Mouse (Mus musculus): ENCODE results near the gene Tmem223. TPM values are rescaled to one million over a fixed set of nuclear protein-coding genes. Genes with fewer than 3 reads are reported as not detected.

Gene Tmem223
- polyA plus RNA-seq, 1 experiment from 2014 or later = 159 TPM

DNA sequence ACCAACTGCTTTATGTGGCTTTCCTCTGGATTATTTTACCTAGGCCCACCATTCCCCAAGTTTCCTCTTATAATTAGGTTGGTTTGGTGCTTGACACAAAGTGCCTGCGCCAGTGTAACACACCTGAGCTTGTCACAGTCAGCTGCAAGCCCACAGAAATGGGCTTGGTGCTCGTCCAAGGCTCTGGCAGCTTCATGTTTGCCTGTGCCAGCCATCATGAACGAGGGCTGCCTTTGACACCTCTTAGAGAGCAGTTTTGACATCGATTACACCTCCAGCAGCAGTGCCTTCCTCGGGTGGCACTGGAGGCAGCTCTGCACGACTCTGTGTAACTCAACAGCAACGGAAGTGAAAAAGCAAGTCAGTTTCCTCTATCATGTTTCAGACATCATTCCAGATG is 19.4 kb downstream of the Tmem223 start:
- Histone ChIP-seq H3K9me3 (ENCODE audit: low read length) (no peaks in the 10 kb centered on the region), H3K36me3 (ENCODE audit: insufficient read depth, low read length) (peaks cover 12% of the 10 kb centered on the region), H3K27me3 (replicated peaks; ENCODE audit: insufficient read depth, low read length) (no peaks in the 10 kb centered on the region), H3K27ac (ENCODE audit: low read length) (no peak overlapping the region), H3K4me3 (ENCODE audit: low read depth, low read length) (no peak overlapping the region), H3K4me2 (replicated peaks; ENCODE audit: low read depth, low read length) (no peak overlapping the region), H3K4me1 (ENCODE audit: insufficient read depth, low read depth, low read length) (no peaks in the 10 kb centered on the region), H3K9ac (replicated peaks; ENCODE audit: low read depth) (no peak overlapping the region)
- ATAC-seq (no peak), DNase-seq (ENCODE audit: low spot score) (no peak)
- TF ChIP-seq EP300 (IDR thresholded peaks at IDR 0.05) = no peak
- no peak for TF ChIP-seq CTCF (IDR thresholded peaks at IDR 0.05)
- 72% methylated on average over 7 of the region's 7 CpGs for WGBS

DNA sequence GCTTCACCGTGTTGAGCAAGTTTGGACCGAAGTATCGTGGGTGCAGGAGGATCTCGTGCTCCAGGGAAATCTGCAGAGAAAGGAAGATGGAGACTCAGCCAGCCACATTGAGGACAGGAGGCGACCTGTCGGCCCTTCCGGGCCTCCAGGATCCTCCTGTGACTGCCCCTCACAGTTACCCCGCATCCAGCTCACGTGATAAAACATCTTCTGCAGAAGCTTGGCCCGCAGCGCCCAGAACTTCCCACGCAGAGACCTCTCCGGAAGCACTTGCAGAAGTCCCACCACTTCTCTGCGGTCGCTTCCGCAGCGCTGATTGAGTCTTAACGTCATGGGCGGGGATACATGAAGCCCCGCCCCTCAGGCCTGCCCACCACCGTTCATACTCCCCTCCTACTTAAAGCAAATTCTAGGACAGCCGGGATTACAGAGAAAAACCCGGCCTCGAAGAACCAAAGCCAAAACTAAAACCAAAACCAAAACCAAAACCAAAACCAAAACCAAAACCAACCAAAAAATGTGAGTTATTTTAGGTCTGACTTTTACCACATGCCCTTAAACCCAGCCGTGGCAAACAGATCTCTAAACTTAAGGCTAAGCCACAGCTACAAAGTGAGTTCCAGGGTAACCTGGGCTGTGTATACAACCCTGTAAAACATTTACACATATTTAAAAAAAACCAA is 27.6 kb downstream of the Tmem223 start, which contains the start of gene Polr2g:
Gene Polr2g, minus strand, starts transcription at position 314 of the 683 bp plus-strand sequence.
- H3K27ac ChIP-seq (ENCODE audit: low read length) = peak within 1 kb of the TSS; percentile 74
- WGBS = under 1% methylated on average over 25 of the region's 25 CpGs
- peaks cover 11% of the 10 kb centered on the region for H3K36me3 ChIP-seq (ENCODE audit: insufficient read depth, low read length)
- ATAC-seq (peak; percentile 74), DNase-seq (ENCODE audit: low spot score) (peak; percentile 98)
- no peak for TF ChIP-seq CTCF (IDR thresholded peaks at IDR 0.05)
- TF ChIP-seq EP300 (IDR thresholded peaks at IDR 0.05) = no peak
- H3K27me3 ChIP-seq (replicated peaks; ENCODE audit: insufficient read depth, low read length) = no peaks in the 10 kb centered on the region
- H3K4me3 ChIP-seq (ENCODE audit: low read depth, low read length) = peak within 1 kb of the TSS; percentile 67
- peaks cover 10% of the 10 kb centered on the region for H3K4me1 ChIP-seq (ENCODE audit: insufficient read depth, low read depth, low read length)
- no peaks in the 10 kb centered on the region for H3K9me3 ChIP-seq (ENCODE audit: low read length)
- peak within 1 kb of the TSS; percentile 75 for H3K9ac ChIP-seq (replicated peaks; ENCODE audit: low read depth)
- H3K4me2 ChIP-seq (replicated peaks; ENCODE audit: low read depth, low read length) = peak within 1 kb of the TSS; percentile 86

DNA sequence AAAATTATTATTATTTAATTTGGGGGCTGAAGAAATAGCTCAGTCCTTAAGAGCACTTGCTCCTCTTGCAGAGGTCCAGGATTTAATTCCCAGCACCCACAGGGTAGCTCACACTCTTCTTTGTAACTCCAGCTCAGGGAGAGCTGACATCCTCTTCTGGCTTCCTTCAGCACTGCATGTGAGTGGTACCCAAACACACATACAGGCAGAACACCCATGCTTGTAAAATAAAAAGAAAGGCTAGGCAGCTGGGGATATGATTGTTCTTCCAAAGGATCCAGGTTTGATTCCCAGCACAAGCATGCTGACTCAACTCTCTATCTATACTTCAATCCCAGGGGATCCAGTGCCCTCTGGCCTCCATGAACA is 28.1 kb downstream of the Tmem223 start:
- Histone ChIP-seq H3K4me1 (ENCODE audit: insufficient read depth, low read depth, low read length) (peaks cover 10% of the 10 kb centered on the region), H3K27ac (ENCODE audit: low read length) (no peak overlapping the region), H3K9ac (replicated peaks; ENCODE audit: low read depth) (no peak overlapping the region), H3K27me3 (replicated peaks; ENCODE audit: insufficient read depth, low read length) (no peaks in the 10 kb centered on the region), H3K36me3 (ENCODE audit: insufficient read depth, low read length) (peaks cover 8% of the 10 kb centered on the region; the same call in 1 of the 2 replicates), H3K4me2 (replicated peaks; ENCODE audit: low read depth, low read length) (peak overlapping the region; percentile 86; the same call in 1 of the 2 replicates), H3K4me3 (ENCODE audit: low read depth, low read length) (peak overlapping the region; percentile 67), H3K9me3 (ENCODE audit: low read length) (no peaks in the 10 kb centered on the region)
- TF ChIP-seq CTCF (IDR thresholded peaks at IDR 0.05) = 0 out of 2 replicates have a peak, but pooled peaks have one; percentile 9
- TF ChIP-seq EP300 (IDR thresholded peaks at IDR 0.05) = no peak
- DNase-seq (ENCODE audit: low spot score) (no peak), ATAC-seq (no peak)

DNA sequence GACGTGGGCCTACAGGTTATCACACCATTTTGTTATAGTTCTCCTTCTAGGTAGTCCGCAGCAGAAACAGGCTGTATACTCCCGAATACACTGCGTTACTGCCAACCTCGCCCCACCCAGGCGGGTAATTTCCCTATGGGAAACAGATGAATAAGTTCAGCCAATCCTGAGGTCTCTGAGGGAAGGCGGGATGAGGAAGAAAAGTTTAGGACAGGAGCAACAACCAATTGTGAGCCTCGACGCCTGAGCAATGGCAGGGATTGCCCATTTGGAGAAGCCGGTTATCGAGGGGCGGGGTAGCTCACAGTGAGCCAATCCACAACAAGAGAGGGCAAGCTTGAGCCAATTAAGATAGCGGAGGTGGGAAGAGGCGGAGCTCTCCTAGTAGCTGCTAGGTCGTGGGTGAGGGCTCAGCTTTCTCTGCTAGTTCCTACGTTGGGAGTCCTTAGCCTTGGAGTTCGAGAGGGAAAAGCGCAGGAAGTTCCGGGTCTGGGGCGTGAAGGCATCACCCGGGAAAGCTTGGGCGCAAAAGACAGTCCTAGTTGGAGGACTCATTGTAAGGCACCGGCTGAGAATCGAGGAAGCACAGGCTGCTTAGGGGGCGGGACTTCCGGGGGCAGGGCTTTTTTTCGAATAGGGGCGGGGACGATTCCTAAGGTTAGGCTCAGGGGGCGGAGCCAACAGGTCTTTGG is 31.5 kb downstream of the Tmem223 start, which contains the start of gene Zbtb3:
Gene Zbtb3, plus strand, starts transcription at position 426 of the 692 bp plus-strand sequence.
- no peak within 1 kb of the TSS for H3K9ac ChIP-seq (replicated peaks; ENCODE audit: low read depth)
- peak; percentile 77 for TF ChIP-seq EP300 (IDR thresholded peaks at IDR 0.05)
- no peak for TF ChIP-seq CTCF (IDR thresholded peaks at IDR 0.05)
- H3K4me1 ChIP-seq (ENCODE audit: insufficient read depth, low read depth, low read length) = peaks cover 10% of the 10 kb centered on the region
- H3K4me3 ChIP-seq (ENCODE audit: low read depth, low read length) = peak within 1 kb of the TSS; percentile 55
- H3K4me2 ChIP-seq (replicated peaks; ENCODE audit: low read depth, low read length) = peak within 1 kb of the TSS; percentile 66
- DNase-seq (ENCODE audit: low spot score) = peak; percentile 100
- peak within 1 kb of the TSS; percentile 64 for H3K27ac ChIP-seq (ENCODE audit: low read length)
- H3K36me3 ChIP-seq (ENCODE audit: insufficient read depth, low read length) = peaks cover 5% of the 10 kb centered on the region; the same call in 1 of the 2 replicates
- no peaks in the 10 kb centered on the region for H3K9me3 ChIP-seq (ENCODE audit: low read length)
- peak; percentile 97 for ATAC-seq
- H3K27me3 ChIP-seq (replicated peaks; ENCODE audit: insufficient read depth, low read length) = no peaks in the 10 kb centered on the region
- under 1% methylated on average over 30 of the region's 30 CpGs for whole genome bisulfite sequencing

DNA sequence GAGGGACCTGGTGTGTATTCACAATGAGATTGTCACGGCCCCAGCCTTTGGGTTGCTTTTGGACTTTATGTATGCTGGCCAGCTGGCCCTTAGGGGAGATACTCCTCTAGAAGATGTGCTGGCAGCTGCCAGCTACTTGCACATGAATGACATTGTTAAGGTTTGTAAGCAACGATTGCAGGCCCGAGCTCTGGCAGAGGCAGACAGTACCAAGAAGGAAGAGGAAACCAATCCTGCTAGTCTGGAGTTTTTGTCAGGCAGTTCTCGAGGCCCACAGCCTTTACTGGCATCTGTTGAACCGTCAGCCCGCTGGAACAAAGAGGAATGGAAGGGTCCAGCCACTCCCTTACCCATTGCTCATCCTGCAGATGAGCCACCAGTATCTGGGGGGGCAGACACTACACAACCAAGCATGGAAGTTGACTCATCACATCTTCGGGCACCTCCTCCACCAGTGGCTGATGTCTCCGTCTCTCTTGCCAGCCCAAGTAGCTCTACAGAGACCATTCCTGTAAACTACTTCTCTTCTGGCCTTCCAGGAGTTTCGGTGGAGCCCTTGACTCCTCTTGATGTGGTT is 32.5 kb downstream of the Tmem223 start:
- 84% methylated on average over 9 of the region's 9 CpGs for WGBS
- Histone ChIP-seq H3K27ac (ENCODE audit: low read length) (0 out of 2 replicates have a peak overlapping the region, but pooled peaks have one; percentile 64), H3K9me3 (ENCODE audit: low read length) (no peaks in the 10 kb centered on the region), H3K36me3 (ENCODE audit: insufficient read depth, low read length) (peaks cover 6% of the 10 kb centered on the region; the same call in 1 of the 2 replicates), H3K4me2 (replicated peaks; ENCODE audit: low read depth, low read length) (peak overlapping the region; percentile 53; the same call in 1 of the 2 replicates), H3K27me3 (replicated peaks; ENCODE audit: insufficient read depth, low read length) (no peaks in the 10 kb centered on the region), H3K4me1 (ENCODE audit: insufficient read depth, low read depth, low read length) (peaks cover 4% of the 10 kb centered on the region; the same call in 1 of the 2 replicates), H3K9ac (replicated peaks; ENCODE audit: low read depth) (no peak overlapping the region), H3K4me3 (ENCODE audit: low read depth, low read length) (0 out of 2 replicates have a peak overlapping the region, but pooled peaks have one; percentile 55)
- TF ChIP-seq EP300 (IDR thresholded peaks at IDR 0.05) (no peak), CTCF (IDR thresholded peaks at IDR 0.05) (no peak)
- no peak for ATAC-seq
- DNase-seq (ENCODE audit: low spot score) = no peak

All from lung, postnatal 0 days (tissue).